Mouse (Mus musculus) CH12.LX (cell line): ENCODE measurements at regions not wholly inside any gene's neighbourhood (a gene's known extent, or its start where the extent isn't known, plus 50 kb on each side); places are given as distances from the start of the nearest gene placed in this dataset.

ENCODE experiments used
- DNase-seq: peaks from one replicate; pipeline ENCODE4 v3.0.0-alpha.2; 2013; ENCODE audit errors: extremely low read depth
- H3K27ac ChIP-seq: 2 replicates; pipeline ENCODE4 v1.5.1; 2012; ENCODE audit warnings: low read depth, mild to moderate bottlenecking, control low read depth, moderate library complexity; ENCODE audit not compliant: insufficient read depth
- H3K27me3 ChIP-seq: replicated peaks from 2 replicates; pipeline ENCODE3; 2012; ENCODE audit warnings: inconsistent platforms
- H3K36me3 ChIP-seq, 2 experiments: replicated peaks in 1 of 2; 2 replicates each; pipeline versions ENCODE3 to v1.6.1; 2012; ENCODE audit warnings: inconsistent platforms in 1 of 2, low read length in 1 of 2, mild to moderate bottlenecking in 1 of 2, mixed read lengths in 1 of 2, moderate library complexity in 1 of 2; ENCODE audit not compliant: control insufficient read depth in 1 of 2, insufficient read depth in 1 of 2
- H3K4me1 ChIP-seq, 2 experiments: 2 replicates each; pipeline ENCODE4 v1.6.1; 2012; ENCODE audit warnings: inconsistent platforms in 1 of 2, moderate library complexity in 1 of 2; ENCODE audit not compliant: insufficient read depth in 2 of 2, control insufficient read depth in 1 of 2
- H3K4me2 ChIP-seq: 2 replicates; pipeline ENCODE4 v1.6.1; 2012; ENCODE audit warnings: low read depth, mild to moderate bottlenecking, control low read depth; ENCODE audit not compliant: poor library complexity, insufficient read depth, severe bottlenecking
- H3K4me3 ChIP-seq, 3 experiments: fragments of 150-350 bp in 1 of 3; sonication (generic) in 1 of 3; replicated peaks in 1 of 3; 2 replicates each; pipeline versions ENCODE3 to v1.5.1; 2011 to 2012; ENCODE audit warnings: low read depth in 2 of 3, low read length in 2 of 3, mild to moderate bottlenecking in 2 of 3, moderate library complexity in 2 of 3, control low read depth in 1 of 3, improper control_type of control experiment in 1 of 3, inconsistent platforms in 1 of 3, mixed read lengths in 1 of 3; ENCODE audit not compliant: poor library complexity in 1 of 3
- H3K79me2 ChIP-seq: replicated peaks from 2 replicates; pipeline ENCODE4 v1.6.1; 2012; ENCODE audit warnings: mild to moderate bottlenecking, moderate library complexity; ENCODE audit not compliant: control insufficient read depth, poor library complexity, insufficient read depth, severe bottlenecking; ENCODE audit errors: extremely low read depth
- H3K9ac ChIP-seq: 2 replicates; pipeline ENCODE4 v1.6.1; 2012; ENCODE audit warnings: low read depth, mild to moderate bottlenecking, control low read depth, moderate library complexity; ENCODE audit not compliant: insufficient read depth
- H3K9me3 ChIP-seq: replicated peaks from 2 replicates; pipeline ENCODE3; 2012; ENCODE audit warnings: low read length, inconsistent platforms, mixed read lengths
- BHLHE40 ChIP-seq: IDR thresholded peaks from 2 replicates; pipeline ENCODE4 v1.6.1; 2011; ENCODE audit warnings: mild to moderate bottlenecking, low read depth, low read length, improper control_type of control experiment
- E2F4 ChIP-seq: IDR thresholded peaks from 2 replicates; pipeline ENCODE4 v1.6.1; 2011; ENCODE audit warnings: low read depth, low read length, improper control_type of control experiment; ENCODE audit not compliant: insufficient replicate concordance
- EP300 ChIP-seq: IDR thresholded peaks from 2 replicates; pipeline ENCODE4 v1.6.1; 2011; ENCODE audit warnings: low read length, improper control_type of control experiment
- HCFC1 ChIP-seq: IDR thresholded peaks from 2 replicates; pipeline ENCODE4 v1.6.1; 2012; ENCODE audit warnings: low read depth, mild to moderate bottlenecking, inconsistent platforms, low read length, improper control_type of control experiment
- IRF4 ChIP-seq: IDR thresholded peaks from 2 replicates; pipeline ENCODE4 v1.6.1; 2014; ENCODE audit warnings: low read depth, mild to moderate bottlenecking, inconsistent platforms, low read length, improper control_type of control experiment
- KAT2A ChIP-seq: IDR thresholded peaks from 2 replicates; pipeline ENCODE4 v1.6.1; 2012; ENCODE audit warnings: low read length, improper control_type of control experiment, inconsistent platforms; ENCODE audit not compliant: insufficient replicate concordance
- MAX ChIP-seq: IDR thresholded peaks from 2 replicates; pipeline ENCODE4 v1.6.1; 2011; ENCODE audit warnings: low read length, improper control_type of control experiment
- MYC ChIP-seq: IDR thresholded peaks from 2 replicates; pipeline ENCODE4 v1.6.1; 2011; ENCODE audit warnings: low read depth, mild to moderate bottlenecking, improper control_type of control experiment, low read length
- PAX5 ChIP-seq: IDR thresholded peaks from 2 replicates; pipeline ENCODE4 v1.6.1; 2012; ENCODE audit warnings: low read length, inconsistent platforms, mixed read lengths
- POLR2A ChIP-seq: IDR thresholded peaks from 2 replicates; pipeline ENCODE4 v1.6.1; 2011; ENCODE audit warnings: low read depth, mild to moderate bottlenecking, improper control_type of control experiment, low read length
- RAD21 ChIP-seq: IDR thresholded peaks from 2 replicates; pipeline ENCODE4 v1.6.1; 2011; ENCODE audit warnings: low read depth, mild to moderate bottlenecking, low read length, improper control_type of control experiment, moderate library complexity
- RCOR1 ChIP-seq: conservative IDR thresholded peaks from 2 replicates; pipeline ENCODE4 v1.6.1; 2012; ENCODE audit warnings: low read depth, mild to moderate bottlenecking, inconsistent platforms, low read length, improper control_type of control experiment
- SIN3A ChIP-seq: IDR thresholded peaks from 2 replicates; pipeline ENCODE4 v1.6.1; 2012; ENCODE audit warnings: low read length, improper control_type of control experiment, inconsistent platforms
- UBTF ChIP-seq: IDR thresholded peaks from 2 replicates; pipeline ENCODE4 v1.6.1; 2012; ENCODE audit warnings: low read depth, mild to moderate bottlenecking, inconsistent platforms, low read length, improper control_type of control experiment, moderate library complexity
- USF2 ChIP-seq: conservative IDR thresholded peaks from 2 replicates; pipeline ENCODE4 v1.6.1; 2011; ENCODE audit warnings: low read depth, low read length, improper control_type of control experiment
- ZC3H11A ChIP-seq: IDR thresholded peaks from 2 replicates; pipeline ENCODE4 v1.6.1; 2012; ENCODE audit warnings: low read depth, mild to moderate bottlenecking, inconsistent platforms, low read length, improper control_type of control experiment
- ZNF384 ChIP-seq: IDR thresholded peaks from 2 replicates; pipeline ENCODE4 v1.6.1; 2012; ENCODE audit warnings: low read depth, low read length, improper control_type of control experiment, inconsistent platforms
- dilution Hi-C: fragments of 300-500 bp; cut with MboI; formaldehyde crosslinking; loops from 2 replicates; pipeline ENCODE4 v1.14.3; 2020; ENCODE audit warnings: low sequenced_read_pairs; ENCODE audit not compliant: extremely low pct_unique_long_range_greater_than_20kb, extremely low pct_ligation_motif_present
- in situ Hi-C: fragments of 300-500 bp; cut with MboI; formaldehyde crosslinking; loops from 3 replicates; pipeline ENCODE4 v1.14.3; 2019; ENCODE audit warnings: low sequenced_read_pairs, low pct_ligation_motif_present, low pct_unique_long_range_greater_than_20kb, mixed read lengths

DNA sequence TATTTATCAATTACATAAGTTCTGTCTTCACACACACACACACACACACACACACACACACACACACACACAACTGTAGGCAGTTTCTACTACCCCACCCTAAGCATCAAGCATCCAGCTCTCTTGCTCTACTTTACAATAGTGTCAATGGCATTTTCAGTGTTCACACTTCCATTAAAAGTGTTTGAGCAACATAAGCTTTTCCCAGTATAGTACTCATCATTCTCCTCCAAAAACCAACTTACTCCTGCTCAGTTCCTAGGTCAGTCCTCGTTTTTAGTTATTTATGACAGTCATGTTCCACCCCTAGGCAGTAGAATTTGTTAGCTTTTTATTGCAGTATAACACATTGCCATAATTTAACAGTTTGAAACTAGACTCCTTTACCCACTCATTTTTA lies 145.4 kb upstream of the Lrrc7 start:
- Histone ChIP-seq H3K79me2 (no peaks in the 10 kb centered on the region), H3K4me2 (no peak overlapping the region), H3K27me3 (no peaks in the 10 kb centered on the region), H3K9ac (no peak overlapping the region), H3K27ac (no peak overlapping the region), H3K4me3 (no peak overlapping the region), H3K4me1 (no peaks in the 10 kb centered on the region), H3K9me3 (no peaks in the 10 kb centered on the region), H3K36me3 (no peaks in the 10 kb centered on the region)
- no peak for DNase-seq
- TF ChIP-seq ZNF384 = no peak
- no peak for TF ChIP-seq PAX5
- TF ChIP-seq RAD21 = no peak
- dilution Hi-C loops (no loop called here), in situ Hi-C loops (no loop called here)

DNA sequence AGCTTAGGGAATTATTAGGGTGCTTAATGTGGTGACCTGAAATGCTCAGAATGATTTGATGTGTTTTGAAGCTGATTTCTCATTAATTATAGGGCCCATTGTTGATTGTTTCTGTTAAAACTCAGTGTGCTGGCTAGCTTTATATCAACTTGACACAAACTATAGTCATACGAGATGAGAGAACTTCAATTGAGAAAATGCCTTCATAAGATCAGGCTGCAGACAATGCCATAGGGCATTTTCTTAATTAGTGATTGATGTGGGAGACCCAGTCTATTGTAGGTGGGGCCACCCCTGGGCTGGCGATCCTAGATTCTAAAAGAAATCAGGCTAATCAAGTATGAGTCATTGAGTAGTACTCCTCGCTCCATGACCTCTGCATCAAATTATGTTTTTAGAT lies 132.9 kb upstream of the Lrrc7 start:
- Histone ChIP-seq H3K4me2 (no peak overlapping the region), H3K79me2 (no peaks in the 10 kb centered on the region), H3K9ac (no peak overlapping the region), H3K36me3 (no peaks in the 10 kb centered on the region), H3K27ac (no peak overlapping the region), H3K9me3 (peaks cover 2% of the 10 kb centered on the region), H3K4me3 (no peak overlapping the region), H3K4me1 (no peaks in the 10 kb centered on the region), H3K27me3 (no peaks in the 10 kb centered on the region)
- no peak for TF ChIP-seq RAD21
- TF ChIP-seq POLR2A = no peak
- DNase-seq = no peak
- in situ Hi-C loops (no loop called here), dilution Hi-C loops (no loop called here)

DNA sequence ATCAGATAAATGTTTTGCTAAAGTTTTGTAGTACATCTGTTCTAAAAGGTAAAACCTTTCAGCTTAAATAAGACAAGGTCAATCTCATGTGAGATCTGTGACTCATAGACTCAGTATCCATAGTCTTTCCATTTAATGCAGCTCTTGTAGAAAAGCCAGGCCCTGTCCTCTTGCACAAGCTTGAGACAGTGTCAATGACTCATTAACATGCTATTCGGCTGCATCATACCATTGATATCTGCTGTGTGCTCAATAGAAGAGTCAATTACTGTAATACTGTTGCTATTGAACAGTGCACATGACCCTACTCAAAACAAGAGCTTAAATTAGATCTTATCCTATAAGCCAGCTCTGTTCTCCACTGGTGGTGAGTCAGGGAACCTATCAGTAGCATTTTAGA lies 128.7 kb upstream of the Lrrc7 start:
- in situ Hi-C loops = no loop called here

More for the DNA sequence above, 128.7 kb upstream of the Lrrc7 start:
- Histone ChIP-seq H3K9ac (no peak overlapping the region), H3K4me2 (no peak overlapping the region), H3K27me3 (no peaks in the 10 kb centered on the region), H3K27ac (peak overlapping the region; percentile 31; the same call in 1 of the 2 replicates)
- no peak for DNase-seq
- dilution Hi-C loops = no loop called here
- no peak for TF ChIP-seq BHLHE40
- no peak for TF ChIP-seq UBTF
- no peak for TF ChIP-seq HCFC1
- TF ChIP-seq ZC3H11A = no peak
- no peak for TF ChIP-seq KAT2A
- TF ChIP-seq IRF4 = no peak
- TF ChIP-seq MYC = no peak
- TF ChIP-seq MAX = no peak
- no peak for TF ChIP-seq PAX5
- no peak for TF ChIP-seq USF2
- no peak for TF ChIP-seq SIN3A
- no peak for TF ChIP-seq EP300
- no peak for TF ChIP-seq E2F4
- no peak for TF ChIP-seq RCOR1
- TF ChIP-seq, all 38 proteins: peak for 0
- H3K4me3 ChIP-seq = no peak overlapping the region
- no peaks in the 10 kb centered on the region for H3K4me1 ChIP-seq
- peaks cover 2% of the 10 kb centered on the region for H3K9me3 ChIP-seq
- no peaks in the 10 kb centered on the region for H3K36me3 ChIP-seq
- H3K79me2 ChIP-seq = no peaks in the 10 kb centered on the region
